Mouse (Mus musculus): Measurements from ENCODE around the gene Aspm.

The Aspm gene

DNA sequence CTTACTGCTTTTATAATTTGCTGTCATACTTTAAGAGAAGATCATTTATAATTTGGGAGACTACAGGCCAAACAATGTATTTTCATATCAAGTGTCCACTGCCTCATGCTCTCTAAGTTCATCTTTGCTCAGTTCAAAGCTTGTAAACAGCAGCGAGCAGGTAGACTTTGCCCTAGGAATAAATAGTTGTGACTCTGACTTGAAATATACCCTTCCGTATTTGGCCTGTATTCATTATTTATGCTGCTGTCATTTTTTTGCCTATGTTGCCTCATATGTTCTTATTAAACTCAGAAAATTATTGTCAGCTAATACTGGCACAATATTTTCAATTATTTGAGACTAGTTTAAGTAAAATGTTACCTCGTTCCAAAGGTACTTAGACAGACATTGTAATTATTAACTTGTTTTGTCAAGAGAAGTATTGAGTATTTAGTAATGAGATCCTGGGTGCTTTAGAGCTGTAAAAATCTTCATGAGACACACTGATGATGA, 46.7 kb downstream of the Aspm start, which contains the start of gene F13b:
Gene F13b, plus strand, starts transcription at position 445 of the 495 bp plus-strand sequence.
- intact Hi-C loops (cut with DNase I), result no loop called here

DNA sequence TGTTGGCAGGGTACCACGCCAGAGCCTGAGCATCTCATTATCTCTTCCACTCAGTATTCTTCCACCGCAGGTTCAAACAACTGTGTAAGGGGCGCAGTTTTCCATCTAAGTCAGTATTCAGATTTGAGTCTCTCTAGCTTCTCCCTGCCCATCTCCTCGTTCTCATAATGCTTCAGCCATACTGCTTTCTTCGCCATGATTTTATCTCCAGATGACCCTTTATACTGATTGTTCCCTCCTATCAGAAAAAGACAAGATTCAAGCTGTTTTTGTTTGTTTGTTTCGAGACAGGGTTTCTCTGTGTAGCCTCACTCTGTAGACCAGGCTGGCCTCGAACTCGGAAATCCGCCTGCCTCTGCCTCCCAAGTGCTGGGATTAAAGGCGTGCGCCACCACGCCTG, 60.0 kb downstream of the Aspm start:
- intact Hi-C loops (cut with DNase I), result no loop called here
